Mouse (Mus musculus) c-Kit-positive CD71-positive TER-119-positive erythroid progenitor cells, embryonic 14.5 days (primary cell): ENCODE measurements at regions not wholly inside any gene's neighbourhood (a gene's known extent, or its start where the extent isn't known, plus 50 kb on each side); places are given as distances from the start of the nearest gene placed in this dataset.

Experiments used
- DNase-seq: peaks from one replicate; pipeline ENCODE4 v3.0.0-alpha.2; 2013; ENCODE audit warnings: low spot score

DNA sequence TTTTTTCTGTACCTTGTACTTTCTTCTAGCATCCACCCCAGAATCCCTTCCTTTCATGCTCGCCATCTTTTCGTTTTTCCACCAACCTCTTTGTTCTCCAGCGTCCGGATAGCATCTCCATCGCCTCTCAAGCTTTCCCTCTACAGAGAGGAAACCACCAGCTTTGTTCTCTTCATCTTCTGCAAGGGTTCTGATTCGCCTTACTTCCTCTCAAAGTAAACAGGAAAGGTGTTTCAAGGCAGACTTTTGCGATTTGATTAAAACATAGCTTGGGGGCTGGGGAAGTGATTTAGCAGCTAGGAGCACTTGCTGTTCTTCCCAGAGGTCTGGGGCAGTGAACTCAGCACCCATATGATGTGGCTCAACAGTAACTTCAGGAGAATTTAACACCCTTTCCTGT lies 71.4 kb downstream of the Emp1 start:
- no peak for DNase-seq

- DNase-seq: no peak
Measured at GRCm38 (mm10) chr6:135436315-135436714, 74.0 kb downstream of the Emp1 start.

GRCm38 (mm10) chr6:135438271-135438670 lies 75.9 kb downstream of the Emp1 start:
- DNase-seq: no peak

GRCm38 (mm10) chr6:135441126-135441871 lies 79.0 kb downstream of the Emp1 start:
- no peak for DNase-seq

GRCm38 (mm10) chr6:135444661-135445060 lies 82.3 kb downstream of the Emp1 start:
- peak; percentile 21 for DNase-seq

DNA sequence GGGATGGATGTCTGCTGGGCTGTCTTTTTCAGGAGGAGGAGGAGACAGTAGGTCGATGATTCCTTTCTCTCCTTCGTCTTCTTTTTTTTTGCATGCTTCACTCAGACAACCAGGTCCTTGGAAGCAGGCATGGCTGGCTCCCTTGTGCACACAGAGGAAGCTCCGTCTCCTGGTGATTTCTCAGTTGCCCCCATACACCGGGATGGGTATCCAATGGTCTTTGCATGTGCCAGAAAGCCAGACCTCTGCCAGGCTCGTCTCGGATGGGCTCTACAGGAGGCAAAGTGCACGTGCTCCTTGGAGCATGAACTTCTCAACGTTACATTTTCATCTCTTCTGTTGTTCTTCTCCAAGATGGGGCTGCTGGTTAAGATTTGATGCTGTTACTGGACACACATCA lies 82.7 kb downstream of the Emp1 start:
- no peak for DNase-seq

DNA sequence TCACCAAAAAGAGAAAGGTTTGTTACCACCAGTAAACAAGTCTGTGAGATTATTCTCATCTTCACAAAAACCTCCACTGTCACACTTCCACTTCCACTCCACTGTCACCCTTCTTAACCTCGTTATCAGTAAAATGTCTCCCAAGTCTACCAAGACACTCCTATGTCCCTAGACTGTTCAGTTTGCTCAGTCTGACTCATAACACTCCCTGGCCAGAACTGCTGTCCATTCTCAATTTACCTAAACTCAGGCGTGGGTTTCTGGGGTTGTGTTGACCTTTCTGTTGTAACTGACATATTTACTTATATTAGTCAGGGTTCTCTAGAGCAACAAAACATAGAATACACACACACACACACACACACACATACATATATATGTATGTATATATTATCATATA lies 85.5 kb downstream of the Emp1 start:
- DNase-seq: no peak

DNA sequence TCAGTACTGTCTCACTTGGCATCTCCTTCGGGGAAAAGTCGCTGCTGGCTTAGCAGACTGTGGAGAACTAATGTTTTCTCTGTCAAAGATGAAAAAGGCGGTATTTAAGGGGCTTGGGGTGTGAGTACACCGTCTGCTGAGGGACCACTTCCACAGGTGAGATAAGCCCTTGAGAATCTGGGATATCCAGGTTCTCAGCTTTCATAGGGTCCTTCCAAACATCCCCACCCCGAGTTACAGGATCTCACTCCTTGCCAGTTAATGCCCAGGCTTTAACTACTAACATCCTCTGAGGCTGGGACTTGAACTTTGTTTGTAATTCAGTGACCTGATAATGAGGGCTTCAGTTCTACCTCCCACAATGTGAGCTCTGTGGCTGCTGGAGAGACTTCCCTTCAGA lies 86.9 kb downstream of the Emp1 start:
- no peak for DNase-seq

DNA sequence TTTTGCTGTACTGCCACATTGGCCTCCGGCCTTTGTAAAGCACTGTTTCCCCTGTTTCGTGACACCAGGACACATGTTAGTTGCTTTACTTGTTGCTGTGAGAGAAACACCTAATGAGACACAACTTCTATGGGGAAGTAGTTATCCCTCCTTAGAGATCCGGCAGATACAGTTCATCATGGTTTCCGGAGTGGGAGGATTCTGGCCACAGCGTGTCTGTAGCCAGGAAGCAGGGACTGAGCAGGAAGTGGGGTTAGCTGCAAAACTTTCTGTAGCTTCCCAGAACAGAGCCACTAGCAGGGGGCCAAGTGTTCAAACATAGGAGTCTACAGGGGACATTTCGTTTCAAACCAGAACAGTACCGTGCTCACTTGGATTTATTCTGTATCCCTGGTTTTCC lies 88.2 kb downstream of the Emp1 start:
- no peak for DNase-seq

DNA sequence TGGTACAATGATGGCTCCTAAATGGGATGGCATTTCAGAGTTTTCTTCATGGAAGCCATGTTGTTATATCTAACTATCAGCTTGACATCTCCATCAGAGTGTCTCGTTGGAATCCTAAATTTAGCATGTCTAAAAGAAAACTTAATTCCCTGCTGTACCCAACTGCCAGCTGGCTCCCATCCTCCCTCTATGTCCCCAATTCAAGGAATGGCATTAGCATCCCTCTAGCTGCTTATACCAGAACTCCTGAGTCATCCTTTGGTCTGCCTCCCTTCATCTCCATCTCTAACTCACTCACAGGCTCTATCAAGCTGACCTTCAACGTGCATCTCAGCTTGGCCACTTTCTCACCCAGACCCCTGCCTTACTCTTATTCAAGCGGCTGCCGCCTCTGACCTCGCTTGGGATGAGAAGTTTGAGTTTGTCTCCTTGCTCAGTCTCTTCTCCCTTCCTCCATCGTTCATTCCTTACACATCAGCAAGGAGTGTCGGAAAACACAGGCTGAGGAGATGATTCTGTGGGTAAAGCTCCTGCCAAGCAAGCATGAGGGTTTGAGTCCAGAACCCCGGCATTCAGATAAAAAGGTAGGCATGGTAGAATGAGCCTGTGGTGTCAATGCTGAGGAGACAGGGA lies 88.9 kb downstream of the Emp1 start:
- DNase-seq: no peak

- no peak for DNase-seq
Measured at GRCm38 (mm10) chr6:135453041-135453440, 90.7 kb downstream of the Emp1 start.

DNA sequence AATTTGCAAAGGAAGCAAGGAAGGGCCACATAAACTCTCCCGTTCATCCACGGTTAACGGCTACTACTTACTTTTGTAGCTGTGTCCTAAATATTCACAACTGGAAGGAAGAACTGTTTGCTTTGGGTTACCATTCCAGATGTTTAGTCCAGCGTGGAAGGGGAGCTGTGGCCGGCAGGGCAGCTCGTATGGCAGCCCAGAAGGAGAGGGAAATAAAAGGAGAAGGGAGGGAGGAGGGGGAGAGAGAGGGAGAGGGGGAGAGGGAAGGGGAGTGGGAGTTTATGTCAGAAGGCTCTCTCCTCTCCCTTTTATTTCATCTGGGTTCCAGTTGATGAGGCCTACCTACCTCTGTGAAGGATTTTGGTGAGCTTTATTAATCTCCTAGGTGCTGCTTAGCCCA lies 110.2 kb downstream of the Emp1 start:
- DNase-seq: no peak

DNA sequence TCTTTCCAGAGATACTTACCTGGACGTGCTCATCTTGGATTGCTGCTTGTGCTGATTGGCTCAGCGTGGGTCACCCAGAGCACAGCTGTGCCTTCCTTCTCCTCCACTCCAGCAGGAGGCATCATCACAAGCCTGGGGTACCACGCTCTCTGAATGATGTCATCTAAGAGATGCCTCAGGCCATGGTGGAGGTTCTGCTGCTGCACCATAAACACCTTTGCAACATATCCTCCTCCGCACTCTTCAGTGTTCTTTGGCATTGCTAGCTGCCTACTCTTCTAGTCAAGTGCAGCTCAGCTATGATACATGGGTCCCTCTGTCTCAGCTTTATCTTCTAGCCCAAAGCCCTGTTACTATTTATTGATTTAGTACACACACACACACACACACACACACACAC lies 110.8 kb downstream of the Emp1 start:
- no peak for DNase-seq

- DNase-seq: no peak
Measured at GRCm38 (mm10) chr6:135488795-135489194, 126.5 kb downstream of the Emp1 start.

- DNase-seq: no peak
Measured at GRCm38 (mm10) chr6:135493983-135494382, 131.6 kb downstream of the Emp1 start.

DNA sequence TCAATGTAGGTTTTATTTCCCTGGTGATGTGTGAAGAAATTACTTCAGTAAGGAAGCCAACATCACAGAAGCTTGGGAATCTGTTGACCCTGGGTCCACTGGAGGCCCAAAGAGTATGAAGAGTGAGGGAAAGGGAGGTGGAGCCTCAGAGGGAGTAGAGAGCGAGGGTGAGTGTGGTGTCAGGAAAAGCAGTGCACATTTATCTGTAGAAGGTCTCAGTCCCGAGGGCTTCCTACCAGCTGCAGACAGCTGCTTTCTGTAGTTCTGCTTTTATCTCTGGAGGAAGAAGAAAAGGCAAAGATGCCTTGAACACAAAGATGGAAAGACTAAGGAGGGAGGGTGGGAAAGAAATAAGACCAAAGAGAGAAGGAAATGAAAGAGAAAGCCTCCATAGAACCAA lies 133.5 kb downstream of the Emp1 start:
- no peak for DNase-seq

- DNase-seq: no peak
Measured at GRCm38 (mm10) chr6:135498592-135498991, 136.2 kb downstream of the Emp1 start.

GRCm38 (mm10) chr6:135500381-135500780 lies 138.0 kb downstream of the Emp1 start:
- no peak for DNase-seq

GRCm38 (mm10) chr6:135501791-135502190 lies 139.4 kb downstream of the Emp1 start:
- DNase-seq: no peak

GRCm38 (mm10) chr6:135502405-135502804 lies 140.1 kb downstream of the Emp1 start:
- no peak for DNase-seq

DNA sequence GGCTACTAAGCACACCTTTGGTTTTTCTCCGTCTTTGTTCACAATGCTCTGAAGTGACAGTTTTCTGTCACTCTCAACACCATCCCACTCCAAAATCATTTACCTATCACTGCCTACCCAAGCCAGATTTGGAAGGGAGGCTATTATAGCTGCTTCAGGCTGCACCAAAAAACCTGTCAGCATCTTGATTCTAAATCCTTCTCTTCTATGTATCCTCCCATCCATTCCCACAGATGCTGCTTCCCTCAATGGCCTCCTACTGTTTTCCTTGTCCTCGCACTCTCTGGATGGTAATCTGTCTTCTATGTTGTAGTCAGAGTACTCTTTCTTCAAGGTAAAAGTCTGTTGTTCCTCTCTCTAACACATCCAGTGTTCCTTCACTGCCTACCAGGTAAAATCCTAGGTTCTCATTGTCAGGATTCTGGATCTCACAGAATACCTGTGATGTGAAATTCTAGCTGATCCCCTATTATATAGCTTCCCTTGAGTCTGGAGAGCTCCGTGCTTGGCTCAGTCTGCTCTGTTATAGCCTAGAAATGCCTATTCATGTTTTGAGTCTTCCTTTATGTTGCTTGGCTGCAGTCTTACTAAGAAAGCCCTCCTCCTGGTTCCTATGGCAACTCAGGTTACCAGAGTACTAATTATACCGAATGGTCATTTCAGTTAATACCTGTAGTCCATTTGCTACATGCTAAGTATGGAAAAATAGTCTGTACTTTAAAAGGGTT lies 156.5 kb downstream of the Emp1 start:
- no peak for DNase-seq

- DNase-seq: no peak
Measured at GRCm38 (mm10) chr6:135519438-135519803, 157.1 kb downstream of the Emp1 start.

- no peak for DNase-seq
Measured at GRCm38 (mm10) chr6:135520868-135521267, 158.5 kb downstream of the Emp1 start.
